Mouse (Mus musculus): ENCODE measurements around the gene Stard13. TPM values are rescaled to one million over a fixed set of nuclear protein-coding genes. Genes with fewer than 3 reads are reported as not detected.
A peak's percentile ranks its signal among the peaks of the same experiment; 100 is the strongest.

Gene Stard13
- total RNA-seq, 4 experiments from 2014 or later = 13.0 to 17.2 (median 14.3) TPM

- peak in 1 of 2 experiments; percentile 36 for DNase-seq (ENCODE audit: low spot score in 2 of 2)
Observed at GRCm38 (mm10) chr5:151142671-151143601, 90.7 kb downstream of the Stard13 start.

GRCm38 (mm10) chr5:151142241-151142640 lies 91.4 kb downstream of the Stard13 start:
- no peak for DNase-seq (ENCODE audit: low spot score in 2 of 2)

DNA sequence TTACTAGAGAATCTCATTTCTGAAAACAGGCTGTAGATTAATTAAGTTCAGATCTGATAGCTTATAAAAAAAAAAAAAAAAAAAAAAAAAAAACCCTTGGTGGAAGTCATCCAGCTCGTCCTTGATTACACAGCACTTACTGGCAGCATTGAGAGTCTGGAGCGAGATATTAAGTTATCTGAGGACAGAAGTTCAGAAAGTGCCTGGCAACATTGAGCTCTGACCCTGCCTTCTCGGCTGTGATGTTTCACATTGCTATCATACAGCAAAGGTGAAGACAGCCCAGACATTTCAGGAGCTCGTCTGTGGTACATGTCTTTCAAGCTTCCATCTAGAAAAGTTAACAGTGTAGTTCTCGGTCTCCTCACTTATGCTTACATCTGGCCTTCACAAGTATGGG lies 95.7 kb downstream of the Stard13 start:
- no peak for DNase-seq (ENCODE audit: low spot score in 2 of 2)

- DNase-seq (ENCODE audit: low spot score in 2 of 2) = no peak
Observed at GRCm38 (mm10) chr5:151137311-151137710, 96.3 kb downstream of the Stard13 start.

DNA sequence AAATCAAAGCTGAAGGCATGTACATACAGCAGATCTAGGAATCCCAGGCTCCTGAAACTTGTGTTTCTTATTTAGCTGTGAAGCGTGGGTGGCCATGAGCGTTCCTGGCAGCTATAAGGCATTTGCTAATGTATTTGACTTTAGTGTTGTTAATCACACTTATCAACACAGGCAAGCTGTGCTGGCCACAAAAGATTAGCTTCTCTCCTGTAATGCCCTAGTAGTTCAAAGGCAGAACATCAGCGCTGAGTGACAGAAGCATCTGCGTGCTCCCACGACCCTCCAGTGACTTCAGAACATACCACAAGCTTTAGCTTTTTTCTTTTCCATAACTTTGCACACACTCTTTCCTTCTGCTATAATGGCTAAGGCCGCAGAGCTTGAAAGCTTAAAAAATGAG lies 97.7 kb downstream of the Stard13 start:
- peak in 1 of 2 experiments; percentile 36 for DNase-seq (ENCODE audit: low spot score in 2 of 2)

- DNase-seq (ENCODE audit: low spot score in 2 of 2) = no peak
Observed at GRCm38 (mm10) chr5:151135078-151135826, 98.4 kb downstream of the Stard13 start.

DNA sequence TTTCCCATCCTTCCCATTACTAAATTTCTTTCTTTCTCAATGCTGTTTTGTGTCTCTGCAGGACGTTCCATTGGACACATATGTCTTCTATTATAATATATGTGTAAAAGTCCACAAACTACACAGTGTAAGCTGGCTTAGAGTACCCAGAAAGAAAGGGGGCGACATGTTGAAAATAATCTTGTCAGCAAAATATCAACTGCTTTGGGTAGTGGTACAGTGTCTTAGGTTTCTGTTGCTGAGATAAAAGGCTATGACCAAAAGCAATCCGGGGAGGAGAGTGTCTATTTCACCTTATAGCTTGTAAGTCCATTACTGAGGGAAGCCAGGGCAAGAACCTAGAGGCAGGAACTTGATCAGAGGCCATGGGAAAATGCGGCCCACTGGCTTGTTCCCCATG lies 99.4 kb downstream of the Stard13 start:
- DNase-seq (ENCODE audit: low spot score in 2 of 2) = no peak

DNA sequence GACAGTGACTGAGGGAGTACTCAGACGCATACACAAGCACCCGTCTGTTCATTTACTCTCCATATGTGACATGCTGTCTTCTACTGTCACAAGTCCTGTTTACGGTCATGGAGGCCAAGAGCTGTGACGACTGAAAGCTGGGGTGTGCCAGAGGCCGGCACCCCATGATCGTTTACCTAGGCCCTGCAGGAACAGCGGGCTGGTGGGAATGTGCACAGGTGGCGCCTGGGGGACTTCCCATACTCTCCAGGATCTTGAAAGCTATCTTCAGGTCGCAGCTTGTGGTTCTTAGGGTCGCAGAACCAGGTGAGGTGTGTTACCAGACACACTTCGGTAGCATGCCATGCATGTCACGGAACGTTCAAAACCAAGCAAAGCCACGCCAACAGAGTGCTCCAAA lies 99.9 kb downstream of the Stard13 start:
- DNase-seq (ENCODE audit: low spot score in 2 of 2) = no peak

DNA sequence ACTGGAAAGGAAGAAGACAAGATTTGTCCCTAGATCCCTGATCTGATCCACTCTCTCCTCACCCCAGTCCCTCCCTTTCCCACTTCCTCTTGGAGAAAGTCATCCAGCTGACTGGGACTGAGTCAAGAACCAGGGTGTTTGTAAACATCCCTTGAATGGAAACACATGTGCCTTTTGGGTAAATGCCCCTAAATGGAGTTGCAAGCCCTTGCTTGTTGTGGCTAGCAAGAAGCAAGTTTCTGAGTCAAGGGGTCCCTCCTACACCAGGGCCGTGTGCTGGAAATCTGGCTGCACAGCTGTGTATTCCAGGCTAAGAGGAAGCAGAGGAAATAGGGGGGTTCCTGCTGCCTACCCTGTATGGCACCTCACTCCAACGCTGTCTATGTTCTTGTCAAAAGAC lies 103.9 kb downstream of the Stard13 start:
- DNase-seq (ENCODE audit: low spot score in 2 of 2) = no peak

DNA sequence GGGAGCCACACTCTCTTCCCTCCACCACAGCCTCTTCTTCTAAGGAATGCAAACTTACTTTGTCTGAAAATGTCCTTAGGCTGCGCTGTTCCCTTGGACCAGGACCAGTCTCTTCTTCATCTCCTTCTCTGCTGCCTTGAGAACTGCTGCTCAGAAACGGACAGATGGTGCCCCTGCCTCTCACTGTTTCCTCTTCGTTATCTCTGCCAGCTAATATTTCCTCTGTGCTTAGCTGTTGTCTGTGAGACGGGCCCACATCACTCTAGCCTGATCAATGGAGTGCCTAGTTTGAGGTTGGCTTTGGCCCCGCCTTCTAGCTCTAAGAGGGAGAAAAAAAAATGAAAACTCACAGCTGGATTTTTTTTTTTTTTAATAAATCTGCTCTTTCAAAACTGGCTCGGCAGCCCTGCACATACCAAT lies 106.3 kb downstream of the Stard13 start:
- no peak for DNase-seq (ENCODE audit: low spot score in 2 of 2)

DNA sequence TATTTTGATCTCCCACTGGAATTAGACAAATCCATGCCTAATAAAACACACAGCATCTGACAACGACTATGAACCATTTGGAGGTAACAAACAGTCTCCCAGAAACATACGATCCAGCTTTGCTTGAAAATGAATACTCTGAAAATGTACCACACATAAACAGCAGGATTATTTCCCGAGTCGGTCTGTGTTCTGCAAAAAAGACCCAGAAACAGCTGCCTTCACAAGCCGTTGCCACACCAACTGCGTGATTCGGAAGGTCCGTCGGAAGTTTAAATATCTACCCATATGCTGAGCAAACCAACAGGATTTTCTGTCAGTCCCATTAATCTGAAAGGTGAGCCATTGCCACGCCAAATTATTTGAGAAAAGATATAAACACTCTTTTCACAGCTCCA lies 107.0 kb downstream of the Stard13 start:
- no peak for DNase-seq (ENCODE audit: low spot score in 2 of 2)

GRCm38 (mm10) chr5:151125985-151126607 lies 107.5 kb downstream of the Stard13 start:
- no peak for DNase-seq (ENCODE audit: low spot score in 2 of 2)

DNA sequence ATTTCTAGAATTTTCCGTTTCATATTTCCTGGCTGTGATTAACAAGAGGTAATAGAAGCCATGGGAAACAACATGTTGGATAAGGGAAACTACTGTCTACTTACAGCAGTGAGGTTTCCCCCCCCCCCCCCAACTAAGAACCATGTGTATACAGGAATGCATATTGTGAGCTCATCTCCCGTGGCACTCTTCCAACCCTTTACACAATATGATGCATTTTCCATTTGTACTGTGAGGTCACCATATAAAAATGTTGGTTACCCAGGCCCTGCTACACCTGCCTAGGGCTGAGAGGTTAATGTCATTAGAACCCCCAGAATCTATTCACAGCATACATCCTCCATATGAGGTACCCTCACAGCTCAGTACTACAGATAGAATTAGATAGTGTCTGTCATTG lies 115.8 kb downstream of the Stard13 start:
- no peak for DNase-seq (ENCODE audit: low spot score in 2 of 2)

DNA sequence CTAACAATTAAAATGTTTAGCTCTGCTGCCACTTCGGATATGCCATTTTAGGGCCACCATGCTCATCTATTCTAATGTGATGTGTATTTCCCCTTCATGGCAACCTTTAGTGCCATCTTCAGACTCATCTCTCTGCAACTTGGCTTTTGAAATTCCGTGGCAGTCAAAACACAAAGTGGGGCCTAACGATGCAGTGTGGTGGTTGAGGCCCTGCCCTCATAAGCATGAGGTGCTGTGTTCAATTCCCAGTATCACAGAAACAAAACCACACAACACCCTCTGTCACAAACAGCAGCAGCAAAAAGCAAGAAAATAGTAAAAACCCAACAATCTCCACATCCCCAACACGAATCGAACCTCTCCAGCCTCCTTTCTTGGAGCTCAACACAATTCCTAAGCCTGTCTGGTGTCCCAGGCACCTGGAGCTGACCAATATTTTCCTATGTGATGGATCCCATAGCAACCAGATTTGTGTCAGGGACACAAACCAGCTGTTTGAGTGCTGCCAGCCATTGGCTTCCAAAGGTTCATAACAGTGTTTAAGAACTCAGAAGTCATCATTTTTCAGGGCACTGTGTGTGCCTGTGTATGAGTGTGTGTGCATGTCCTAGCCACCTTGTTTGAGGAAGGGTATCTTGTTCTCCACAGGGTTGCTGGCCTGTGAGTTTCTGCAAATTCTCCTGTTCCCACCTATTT lies 117.3 kb downstream of the Stard13 start:
- no peak for DNase-seq (ENCODE audit: low spot score in 2 of 2)

GRCm38 (mm10) chr5:151112743-151113142 lies 120.9 kb downstream of the Stard13 start:
- no peak for DNase-seq (ENCODE audit: low spot score in 2 of 2)

DNA sequence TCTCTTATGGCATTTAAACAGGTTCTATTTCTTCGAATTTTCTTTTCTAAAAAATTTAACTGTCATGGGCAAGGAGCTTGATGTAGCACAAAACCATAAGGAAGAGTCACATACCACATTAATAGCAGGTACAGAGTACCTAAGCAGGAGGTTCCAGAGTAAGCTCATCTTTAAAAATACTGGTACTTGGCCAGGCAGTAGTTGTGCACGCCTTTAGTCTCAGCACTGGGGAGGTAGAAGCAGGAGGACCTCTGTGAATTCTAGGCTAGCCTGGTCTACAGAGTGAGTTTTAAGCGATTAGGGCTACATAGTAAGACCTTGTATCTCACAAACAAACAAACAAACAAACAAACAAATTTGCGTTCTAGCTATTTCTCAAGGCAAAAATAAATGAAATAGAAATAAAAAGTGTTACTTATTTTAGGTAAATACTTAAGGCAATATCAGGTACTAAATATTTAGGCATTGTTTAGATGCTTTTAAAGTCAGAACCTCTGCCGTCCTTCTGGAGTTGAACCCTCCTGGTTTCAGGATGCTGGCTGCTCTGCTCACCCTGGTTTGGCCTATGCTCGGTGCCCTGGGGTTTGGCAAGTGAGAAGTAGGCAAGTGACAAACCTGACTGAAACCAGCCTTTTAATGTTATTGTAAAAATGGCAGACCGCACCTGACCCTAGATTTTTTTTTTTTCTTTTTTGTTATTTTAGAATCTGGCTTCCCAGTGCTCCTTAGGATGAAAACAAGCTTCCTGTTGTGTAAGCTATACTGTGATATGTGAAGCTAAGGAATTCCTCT lies 122.4 kb downstream of the Stard13 start:
- no peak for DNase-seq (ENCODE audit: low spot score in 2 of 2)

DNA sequence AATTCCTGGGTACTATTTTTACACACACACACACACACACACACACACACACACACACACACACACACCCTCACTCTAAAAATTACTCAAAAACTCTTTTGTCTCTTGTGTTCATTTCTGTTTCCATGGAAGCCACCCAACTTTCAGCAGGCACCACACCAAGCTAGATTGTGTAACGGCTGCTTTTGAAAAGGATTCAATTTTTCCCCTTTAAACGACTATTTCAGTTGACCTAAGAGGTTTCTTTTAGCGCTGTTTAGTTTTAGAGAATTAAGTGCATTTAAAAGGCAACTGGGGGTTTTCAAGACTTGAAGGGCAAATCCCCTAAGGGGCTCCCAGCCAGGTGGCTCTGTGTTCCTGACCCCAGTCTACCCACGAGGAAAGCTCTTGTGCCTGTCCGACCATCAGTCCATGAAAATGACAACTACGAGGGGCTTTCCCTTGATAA lies 123.2 kb downstream of the Stard13 start:
- DNase-seq (ENCODE audit: low spot score in 2 of 2) = peak; percentile 30 to 60

DNA sequence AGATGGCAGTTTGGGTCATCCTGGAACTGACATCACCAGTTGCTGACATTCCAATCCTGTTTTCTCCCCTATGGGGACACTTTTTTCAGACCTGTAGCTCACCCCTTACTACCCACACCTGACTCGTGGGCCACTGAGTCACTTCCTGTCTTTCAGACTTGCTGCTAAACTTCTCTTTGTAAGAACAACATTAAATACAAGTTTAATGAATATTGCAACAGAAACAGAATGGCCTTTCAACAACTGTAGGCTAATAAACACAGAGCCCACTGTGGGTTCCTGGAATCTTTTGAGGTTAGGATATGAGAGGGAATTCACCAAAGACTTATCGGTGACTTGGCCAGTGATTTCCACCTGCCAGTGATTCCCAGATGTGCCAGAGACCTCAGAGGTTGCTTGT lies 123.8 kb downstream of the Stard13 start:
- no peak for DNase-seq (ENCODE audit: low spot score in 2 of 2)

DNA sequence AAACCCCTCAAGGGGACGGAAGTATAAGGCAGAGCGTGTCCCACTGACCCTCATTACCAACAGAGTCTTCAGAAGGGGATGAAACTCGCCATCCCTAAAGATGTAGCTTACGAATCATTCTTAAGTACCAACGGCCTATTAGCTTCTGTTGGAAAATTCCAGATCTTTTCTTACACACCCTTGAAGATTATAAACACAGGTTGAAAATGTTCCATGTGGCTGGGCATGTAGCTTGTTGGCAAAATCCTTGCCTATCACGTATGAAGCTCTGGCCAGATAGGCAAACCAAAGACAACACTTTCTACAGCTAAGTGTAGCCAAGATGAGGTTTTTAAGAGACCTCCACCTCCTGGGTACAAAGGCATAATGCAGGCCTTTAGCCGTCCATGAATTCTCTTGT lies 124.7 kb downstream of the Stard13 start:
- no peak for DNase-seq (ENCODE audit: low spot score in 2 of 2)

- DNase-seq (ENCODE audit: low spot score in 2 of 2) = no peak
Observed at GRCm38 (mm10) chr5:151108291-151108897, 125.2 kb downstream of the Stard13 start.

All from left cerebral cortex, adult 8-10 months (tissue).